Mouse (Mus musculus): ENCODE data around the gene Cracr2b. TPM values are rescaled to one million over a fixed set of nuclear protein-coding genes. Genes with fewer than 3 reads are reported as not detected.

The Cracr2b gene
- total and polyA plus RNA-seq, 2 experiments from 2014 or later: 5.3 to 5.9 TPM

GRCm38 (mm10) chr7:141432186-141432611, 28.7 kb upstream of the Cracr2b start:
- H3K4me1 ChIP-seq (ENCODE audit: insufficient read depth, low read length): peaks cover 28% of the 10 kb centered on the region
- DNase-seq (ENCODE audit: low spot score): no peak
- no peak overlapping the region for H3K4me3 ChIP-seq (ENCODE audit: low read depth, low read length)
- no peak overlapping the region for H3K27ac ChIP-seq (ENCODE audit: low read depth, low read length)
- H3K27me3 ChIP-seq (ENCODE audit: insufficient read depth, low read length): no peaks in the 10 kb centered on the region
- 91% methylated on average over 8 of the region's 8 CpGs for WGBS
- no peak overlapping the region for H3K9ac ChIP-seq (replicated peaks; ENCODE audit: low read length, poor library complexity, severe bottlenecking)
- no peaks in the 10 kb centered on the region for H3K9me3 ChIP-seq (ENCODE audit: low read length)
- no peak overlapping the region for H3K4me2 ChIP-seq (ENCODE audit: low read depth, low read length, poor library complexity, severe bottlenecking)
- TF ChIP-seq CTCF (IDR thresholded peaks at IDR 0.05): no peak
- H3K36me3 ChIP-seq (ENCODE audit: insufficient read depth, low read length): peaks cover 31% of the 10 kb centered on the region
- ATAC-seq (ENCODE audit: low FRiP score): no peak

- Histone ChIP-seq H3K4me1 (ENCODE audit: insufficient read depth, low read length) (peaks cover 28% of the 10 kb centered on the region), H3K9me3 (ENCODE audit: low read length) (no peaks in the 10 kb centered on the region), H3K27me3 (ENCODE audit: insufficient read depth, low read length) (no peaks in the 10 kb centered on the region), H3K36me3 (ENCODE audit: insufficient read depth, low read length) (peaks cover 27% of the 10 kb centered on the region), H3K4me2 (ENCODE audit: low read depth, low read length, poor library complexity, severe bottlenecking) (peak overlapping the region; percentile 92), H3K4me3 (ENCODE audit: low read depth, low read length) (peak overlapping the region; percentile 55; the same call in 1 of the 2 replicates), H3K9ac (replicated peaks; ENCODE audit: low read length, poor library complexity, severe bottlenecking) (peak overlapping the region; percentile 77), H3K27ac (ENCODE audit: low read depth, low read length) (no peak overlapping the region)
- WGBS: 82% methylated on average over 6 of the region's 6 CpGs
- TF ChIP-seq CTCF (IDR thresholded peaks at IDR 0.05): no peak
- no peak for DNase-seq (ENCODE audit: low spot score)
- no peak for ATAC-seq (ENCODE audit: low FRiP score)
These were observed 28.0 kb upstream of the Cracr2b start for GRCm38 (mm10) chr7:141432741-141433516.

- no peak for TF ChIP-seq CTCF (IDR thresholded peaks at IDR 0.05)
- Histone ChIP-seq H3K4me1 (ENCODE audit: insufficient read depth, low read length) (peaks cover 25% of the 10 kb centered on the region), H3K9me3 (ENCODE audit: low read length) (no peaks in the 10 kb centered on the region)
These were observed 27.1 kb upstream of the Cracr2b start for GRCm38 (mm10) chr7:141433517-141434400.

DNA sequence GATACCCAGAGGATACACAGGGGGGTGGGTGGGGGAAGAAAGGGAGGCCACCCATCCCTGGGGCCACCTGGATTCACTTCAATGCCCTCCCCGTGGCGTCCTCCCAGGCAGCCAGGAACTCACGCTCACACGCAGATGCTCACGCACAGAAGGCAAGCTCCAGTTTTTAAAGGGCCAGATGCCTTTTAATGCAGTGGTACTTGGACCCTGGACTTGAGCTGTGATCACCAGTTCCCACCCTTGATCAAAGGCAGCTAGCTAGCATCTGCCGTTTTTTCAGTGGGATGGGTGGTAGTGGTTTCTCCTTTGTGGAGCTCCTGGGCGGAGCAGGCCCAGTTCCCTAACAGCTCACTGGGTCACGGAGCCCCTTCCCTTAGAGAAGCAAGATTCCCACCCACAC, 26.4 kb upstream of the Cracr2b start:
- Histone ChIP-seq H3K27me3 (ENCODE audit: insufficient read depth, low read length) (no peaks in the 10 kb centered on the region), H3K4me2 (ENCODE audit: low read depth, low read length, poor library complexity, severe bottlenecking) (peak overlapping the region; percentile 92), H3K4me1 (ENCODE audit: insufficient read depth, low read length) (peaks cover 24% of the 10 kb centered on the region), H3K4me3 (ENCODE audit: low read depth, low read length) (peak overlapping the region; percentile 55), H3K9me3 (ENCODE audit: low read length) (no peaks in the 10 kb centered on the region), H3K27ac (ENCODE audit: low read depth, low read length) (peak overlapping the region; percentile 79), H3K36me3 (ENCODE audit: insufficient read depth, low read length) (peaks cover 27% of the 10 kb centered on the region), H3K9ac (replicated peaks; ENCODE audit: low read length, poor library complexity, severe bottlenecking) (peak overlapping the region; percentile 77)
- WGBS: 9% methylated on average over 8 of the region's 8 CpGs
- no peak for ATAC-seq (ENCODE audit: low FRiP score)
- peak; percentile 76 for DNase-seq (ENCODE audit: low spot score)
- no peak for TF ChIP-seq CTCF (IDR thresholded peaks at IDR 0.05)

More at GRCm38 (mm10) chr7:141433517-141434400, 27.1 kb upstream of the Cracr2b start:
- 67% methylated on average over 15 of the region's 15 CpGs for WGBS
- Histone ChIP-seq H3K27ac (ENCODE audit: low read depth, low read length) (peak overlapping the region; percentile 79), H3K4me2 (ENCODE audit: low read depth, low read length, poor library complexity, severe bottlenecking) (peak overlapping the region; percentile 92), H3K9ac (replicated peaks; ENCODE audit: low read length, poor library complexity, severe bottlenecking) (peak overlapping the region; percentile 77), H3K4me3 (ENCODE audit: low read depth, low read length) (peak overlapping the region; percentile 55), H3K27me3 (ENCODE audit: insufficient read depth, low read length) (no peaks in the 10 kb centered on the region), H3K36me3 (ENCODE audit: insufficient read depth, low read length) (peaks cover 27% of the 10 kb centered on the region)
- DNase-seq (ENCODE audit: low spot score) (no peak), ATAC-seq (ENCODE audit: low FRiP score) (no peak)

- no peak for TF ChIP-seq CTCF (IDR thresholded peaks at IDR 0.05)
- H3K4me1 ChIP-seq (ENCODE audit: insufficient read depth, low read length): peaks cover 20% of the 10 kb centered on the region
- peak overlapping the region; percentile 55 for H3K4me3 ChIP-seq (ENCODE audit: low read depth, low read length)
- DNase-seq (ENCODE audit: low spot score) (peak; percentile 50), ATAC-seq (ENCODE audit: low FRiP score) (no peak)
- H3K4me2 ChIP-seq (ENCODE audit: low read depth, low read length, poor library complexity, severe bottlenecking): peak overlapping the region; percentile 92
- H3K9me3 ChIP-seq (ENCODE audit: low read length): no peaks in the 10 kb centered on the region
- H3K27ac ChIP-seq (ENCODE audit: low read depth, low read length): peak overlapping the region; percentile 79
- H3K9ac ChIP-seq (replicated peaks; ENCODE audit: low read length, poor library complexity, severe bottlenecking): peak overlapping the region; percentile 77
- peaks cover 25% of the 10 kb centered on the region for H3K36me3 ChIP-seq (ENCODE audit: insufficient read depth, low read length)
- 4% methylated on average over 17 of the region's 17 CpGs for WGBS
- H3K27me3 ChIP-seq (ENCODE audit: insufficient read depth, low read length): no peaks in the 10 kb centered on the region
These were observed 25.6 kb upstream of the Cracr2b start for GRCm38 (mm10) chr7:141435129-141435855.
